Mouse (Mus musculus): Measurements from ENCODE around the gene Olfr564.

The Olfr564 gene

GRCm38 (mm10) chr7:102803180-102803579 is at the start of gene Olfr564:
Gene Olfr564, plus strand, starts transcription at chr7:102803480.
- no peak for DNase-seq (ENCODE audit: low spot score)

DNA sequence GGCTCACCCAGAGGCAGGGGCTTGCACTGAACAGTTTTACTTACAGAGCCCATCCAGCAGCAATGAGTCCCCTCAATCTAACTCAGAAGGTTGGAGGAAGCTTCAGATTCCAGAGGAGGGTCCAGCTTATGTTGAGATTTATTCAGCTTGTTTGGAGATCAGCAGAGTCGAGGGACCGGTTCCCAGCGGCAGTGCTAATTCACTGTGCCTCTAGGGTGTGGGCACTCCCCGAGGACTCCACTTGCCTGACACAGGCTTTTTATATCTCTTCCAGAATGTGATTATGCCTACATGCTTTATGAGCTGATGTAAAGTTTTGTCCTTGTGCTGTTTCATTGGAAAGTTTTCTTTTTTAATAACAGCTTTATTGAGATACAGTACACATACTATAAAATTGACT is 44.0 kb upstream of the Olfr564 start, which contains the start of the genes Olfr560 and Olfr78:
TSS of gene Olfr560 (minus strand) at position 101 of the 400 bp plus-strand sequence.
TSS of gene Olfr78 (minus strand) at position 206 of the 400 bp plus-strand sequence.
- no peak for DNase-seq (ENCODE audit: low spot score)

DNA sequence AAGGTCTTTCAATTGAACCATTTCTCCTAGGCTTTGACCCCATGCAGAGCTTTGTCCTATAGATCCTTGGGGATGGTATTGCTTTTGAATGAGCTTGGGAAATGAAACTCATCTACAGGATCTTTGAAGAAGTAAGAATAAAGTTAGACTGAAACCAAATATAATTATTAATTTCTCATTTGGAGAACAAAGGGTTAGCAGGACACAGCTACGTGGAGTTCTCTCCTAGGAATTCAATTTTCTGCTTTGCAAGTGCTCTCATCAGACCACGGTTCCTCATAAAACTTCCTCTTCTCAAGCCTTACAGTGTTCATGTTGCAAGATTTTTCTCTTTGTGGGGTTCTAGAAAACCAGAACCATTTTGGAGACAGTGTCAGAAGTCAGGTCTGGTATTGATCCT is 32.4 kb upstream of the Olfr564 start, which contains the start of gene Olfr561:
TSS of gene Olfr561 (plus strand) at position 301 of the 400 bp plus-strand sequence.
- DNase-seq (ENCODE audit: low spot score), result no peak

All from layer of hippocampus, adult 9-10 months (tissue).